ENCODE assay signal across 9 mouse cellular contexts in the genomic region with DNA sequence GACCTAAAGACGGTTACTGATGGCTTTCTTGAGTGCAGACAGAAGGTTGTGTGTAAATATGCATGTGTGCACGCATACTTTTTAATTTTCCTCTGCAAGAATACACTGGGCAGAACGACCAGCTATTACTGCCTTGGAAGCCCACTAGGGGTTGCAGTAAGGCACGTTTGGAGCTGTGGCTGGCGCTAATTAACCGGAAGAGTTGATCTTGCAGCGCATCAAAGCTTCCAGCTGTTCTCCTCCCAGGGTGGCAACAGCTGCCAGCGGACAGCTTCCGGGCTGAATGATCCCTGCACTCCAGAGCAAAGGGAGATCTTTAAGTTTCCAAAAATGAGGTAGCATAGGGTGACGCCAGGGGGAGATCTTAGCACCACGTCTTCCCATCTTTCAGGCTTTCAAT. TPM values are rescaled to one million over a fixed set of nuclear protein-coding genes. Genes with fewer than 3 reads are reported as not detected.
A peak's percentile ranks its signal among the peaks of the same experiment; 100 is the strongest.
DNase-seq lines count a peak whose midpoint lies in the region; ATAC-seq and TF ChIP-seq lines count a peak whose summit lies in the region.
"Had no signal": no experiment of that assay in that cellular context is flagged by ENCODE, and none has a peak within 500 bp of the region (broad histone marks: within the 10 kb centered on the region; RNA-seq: fewer than 3 reads in every experiment).

No protein-coding gene starts in this region.

- H3K4me3 ChIP-seq in kidney, postnatal 0 days (replicated peaks; ENCODE audit: low read depth, low read length), result peak overlapping the region; percentile 21; the same call in 1 of the 2 replicates
- peak overlapping the region; percentile 45 for H3K4me3 ChIP-seq in forebrain, postnatal 0 days (ENCODE audit: low read depth, low read length)
- H3K4me3 ChIP-seq in midbrain, embryonic 12.5 days, result peak overlapping the region; percentile 43

- H3K27me3 ChIP-seq in kidney, postnatal 0 days (ENCODE audit: insufficient read depth, low read length), result no peaks in the 10 kb centered on the region
- no peaks in the 10 kb centered on the region for H3K27me3 ChIP-seq in forebrain, postnatal 0 days (ENCODE audit: insufficient read depth, low read length)
- peaks cover 12% of the 10 kb centered on the region for H3K27me3 ChIP-seq in midbrain, embryonic 12.5 days

- H3K4me2 ChIP-seq in kidney, postnatal 0 days (ENCODE audit: low read length), result peak overlapping the region; percentile 59
- H3K4me2 ChIP-seq in forebrain, postnatal 0 days (ENCODE audit: low read depth), result peak overlapping the region; percentile 52
- peak overlapping the region; percentile 65 for H3K4me2 ChIP-seq in midbrain, embryonic 12.5 days (replicated peaks)

- H3K4me1 ChIP-seq in kidney, postnatal 0 days (replicated peaks; ENCODE audit: insufficient read depth, low read length), result no peaks in the 10 kb centered on the region
- no peaks in the 10 kb centered on the region for H3K4me1 ChIP-seq in forebrain, postnatal 0 days (ENCODE audit: insufficient read depth)
- H3K4me1 ChIP-seq in midbrain, embryonic 12.5 days, result no peaks in the 10 kb centered on the region

- peak; percentile 22; the same call in 1 of the 2 replicates for TF ChIP-seq CTCF in kidney, postnatal 0 days (IDR thresholded peaks at IDR 0.05; ENCODE audit: low read depth)
- TF ChIP-seq CTCF in forebrain, postnatal 0 days (IDR thresholded peaks at IDR 0.05; ENCODE audit: low read depth), result peak; percentile 65

- 14% methylated on average over 11 of the region's 11 CpGs for WGBS in kidney, postnatal 0 days
- 23% methylated on average over 11 of the region's 11 CpGs for WGBS in forebrain, postnatal 0 days
- 13% methylated on average over 11 of the region's 11 CpGs for WGBS in midbrain, embryonic 12.5 days

- no peak overlapping the region for H3K27ac ChIP-seq in kidney, postnatal 0 days
- H3K27ac ChIP-seq in forebrain, postnatal 0 days (ENCODE audit: low read depth, low read length), result 0 out of 2 replicates have a peak overlapping the region, but pooled peaks have one; percentile 72
- H3K27ac ChIP-seq in midbrain, embryonic 12.5 days (replicated peaks), result peak overlapping the region; percentile 20; the same call in 1 of the 2 replicates

- H3K9ac ChIP-seq in kidney, postnatal 0 days (ENCODE audit: low read depth, low read length), result no peak overlapping the region
- H3K9ac ChIP-seq in forebrain, postnatal 0 days, result peak overlapping the region; percentile 50
- H3K9ac ChIP-seq in midbrain, embryonic 12.5 days (replicated peaks), result no peak overlapping the region; the same call in 1 of the 2 replicates

- no peaks in the 10 kb centered on the region for H3K9me3 ChIP-seq in kidney, postnatal 0 days (replicated peaks; ENCODE audit: low read length)
- no peaks in the 10 kb centered on the region for H3K9me3 ChIP-seq in forebrain, postnatal 0 days (ENCODE audit: low read length)
- no peaks in the 10 kb centered on the region for H3K9me3 ChIP-seq in midbrain, embryonic 12.5 days

- no peaks in the 10 kb centered on the region for H3K36me3 ChIP-seq in kidney, postnatal 0 days (ENCODE audit: insufficient read depth, low read length)
- no peaks in the 10 kb centered on the region for H3K36me3 ChIP-seq in forebrain, postnatal 0 days (ENCODE audit: insufficient read depth)
- H3K36me3 ChIP-seq in midbrain, embryonic 12.5 days, result no peaks in the 10 kb centered on the region

- peak; percentile 13 for DNase-seq in kidney, postnatal 0 days (ENCODE audit: low spot score)
- DNase-seq in kidney, adult 11 months, result no peak
- DNase-seq in cerebellum, adult 9-11 months, result peak; percentile 52
- peak; percentile 70 for DNase-seq in forebrain, postnatal 0 days
- DNase-seq in T-cell, adult 2 months (ENCODE audit: low spot score), result no peak
- DNase-seq in adrenal gland, postnatal 36 days, result no peak

- ATAC-seq in kidney, postnatal 0 days (replicated peaks; ENCODE audit: low FRiP score, low read depth), result no peak
- peak; percentile 67 for ATAC-seq in forebrain, postnatal 0 days
- peak; percentile 57 for ATAC-seq in midbrain, embryonic 12.5 days (ENCODE audit: low FRiP score, low read depth)
- ATAC-seq in CD4-positive, CD25-positive, alpha-beta regulatory T cell, adult 4 months, result no peak
- ATAC-seq: Patski had no signal

RNA-seq across cellular contexts. Expression of a gene that starts 1.7 kb away (rescaled TPM):
- polyA plus RNA-seq in kidney, postnatal 0 days (2015; fragmentation: Nextera tagmentation; extraction: Ambion mirVana), result 0.11 and 0.37 TPM in 2 replicates
- 60.6 and 74.8 TPM in 2 replicates for total RNA-seq in forebrain, postnatal 0 days (2014; rRNA removed)
- 15.9 and 27.8 TPM in 2 replicates for polyA plus RNA-seq in forebrain, postnatal 0 days (2015; fragmentation: Nextera tagmentation; extraction: Ambion mirVana)
- polyA plus RNA-seq in midbrain, embryonic 12.5 days (2016; fragmentation: Nextera tagmentation; extraction: Ambion mirVana), result 6.4 and 7.4 TPM in 2 replicates
- total RNA-seq in adrenal gland, postnatal 36 days (2021), result under 1 TPM; 0.07 to 0.33 TPM
- under 1 TPM; 0.04 to 0.19 TPM for polyA plus RNA-seq in CD4-positive, CD25-positive, alpha-beta regulatory T cell, adult 4 months (2017; shearing (Covaris generic))
- polyA plus RNA-seq: Patski had no signal

Comparison
In these comparisons a context has a peak if more than half of its experiments do, and no peak if none do; other contexts are left out.
1. DNase-seq: peak in kidney, postnatal 0 days (single experiment), cerebellum, adult 9-11 months (single experiment) and forebrain, postnatal 0 days (single experiment); none in kidney, adult 11 months (single experiment), T-cell, adult 2 months (single experiment) and adrenal gland, postnatal 36 days (0 of 2).
2. ATAC-seq: peak in forebrain, postnatal 0 days (single experiment) and midbrain, embryonic 12.5 days (single experiment); none in kidney, postnatal 0 days (single experiment) and CD4-positive, CD25-positive, alpha-beta regulatory T cell, adult 4 months (single experiment).
3. Peak in every context shown above with its lines, with median percentiles within 50 percentile points of each other: H3K4me2 ChIP-seq and H3K4me3 ChIP-seq.